Mouse (Mus musculus): ENCODE measurements at regions not wholly inside any gene's neighbourhood (a gene's known extent, or its start where the extent isn't known, plus 50 kb on each side); places are given as distances from the start of the nearest gene placed in this dataset.
A peak's percentile ranks its signal among the peaks of the same experiment; 100 is the strongest.

- DNase-seq: no peak
These were observed 77.7 kb downstream of the Efnb1 start for GRCm38 (mm10) chrX:99213565-99214153.

GRCm38 (mm10) chrX:99204077-99204476, 68.1 kb downstream of the Efnb1 start:
- peak; percentile 10 to 13 for DNase-seq

GRCm38 (mm10) chrX:99201081-99201480, 65.2 kb downstream of the Efnb1 start:
- DNase-seq: no peak

GRCm38 (mm10) chrX:99199669-99200068, 63.7 kb downstream of the Efnb1 start:
- no peak for DNase-seq

- DNase-seq: peak; percentile 17 to 27
These were observed 63.2 kb downstream of the Efnb1 start for GRCm38 (mm10) chrX:99198961-99199631.

Data from cerebellum, postnatal 36 days (tissue).